Mouse (Mus musculus) neural tube, embryonic 13.5 days (tissue): ENCODE results near the gene Tjp3. TPM values are rescaled to one million over a fixed set of nuclear protein-coding genes. Genes with fewer than 3 reads are reported as not detected.

Source experiments
- ATAC-seq: fragments of 200-750 bp; cut with Nextera tagmentation; 2 replicates; pipeline ENCODE4 v1.8.0; 2017; ENCODE audit warnings: low read depth, mild to moderate bottlenecking, moderate TSS enrichment, moderate library complexity
- H3K27ac ChIP-seq: fragments of 300-500 bp; sonication (generic); replicated peaks from 2 replicates; pipeline ENCODE4 v1.5.1; 2015; ENCODE audit warnings: moderate library complexity, mild to moderate bottlenecking, inconsistent platforms
- H3K27me3 ChIP-seq: fragments of 300-500 bp; sonication (generic); 2 replicates; pipeline ENCODE4 v1.6.1; 2015; ENCODE audit warnings: mild to moderate bottlenecking, inconsistent platforms
- H3K36me3 ChIP-seq: fragments of 300-500 bp; sonication (generic); 2 replicates; pipeline ENCODE4 v1.6.1; 2015; ENCODE audit warnings: mild to moderate bottlenecking, inconsistent platforms
- H3K4me1 ChIP-seq: fragments of 300-500 bp; sonication (generic); replicated peaks from 2 replicates; pipeline ENCODE4 v1.6.1; 2015; ENCODE audit warnings: inconsistent platforms
- H3K4me2 ChIP-seq: fragments of 300-500 bp; sonication (generic); 2 replicates; pipeline ENCODE4 v1.6.1; 2015; ENCODE audit warnings: inconsistent platforms, mild to moderate bottlenecking, moderate library complexity
- H3K4me3 ChIP-seq: fragments of 300-500 bp; sonication (generic); 2 replicates; pipeline ENCODE4 v1.5.1; 2015; ENCODE audit warnings: mild to moderate bottlenecking, inconsistent platforms
- H3K9ac ChIP-seq: fragments of 300-500 bp; sonication (generic); 2 replicates; pipeline ENCODE4 v1.6.1; 2015; ENCODE audit warnings: moderate library complexity, mild to moderate bottlenecking, inconsistent platforms
- H3K9me3 ChIP-seq: fragments of 300-500 bp; sonication (generic); 2 replicates; pipeline ENCODE4 v1.6.1; 2016; ENCODE audit warnings: inconsistent platforms
- WGBS: fragments of 180-500 bp; shearing (Covaris S2); methylation state at CpG from one replicate; pipeline ENCODE4 v1.1.7; 2015; 5-methylcytosine and 5-hydroxymethylcytosine counted together
- polyA plus RNA-seq: library from polyadenylated mRNA; unstranded; fragments of >200 nt; fragmentation: Nextera tagmentation; extraction: Ambion mirVana; gene quantifications from 2 replicates; pipeline ENCODE4 v1.2.1, GENCODE M21; 2015

Gene Tjp3
- polyA plus RNA-seq, 1 experiment from 2014 or later = 2.3 TPM

- 73% methylated on average over 10 of the region's 10 CpGs for WGBS
- Histone ChIP-seq H3K4me2 (no peak overlapping the region), H3K4me3 (no peak overlapping the region), H3K36me3 (peaks cover 28% of the 10 kb centered on the region), H3K9me3 (no peaks in the 10 kb centered on the region), H3K27me3 (no peaks in the 10 kb centered on the region), H3K9ac (0 out of 2 replicates have a peak overlapping the region, but pooled peaks have one; percentile 8), H3K4me1 (peaks cover 43% of the 10 kb centered on the region), H3K27ac (no peak overlapping the region; the same call in 1 of the 2 replicates)
- ATAC-seq = no peak
These were observed 11.9 kb upstream of the Tjp3 start for GRCm38 (mm10) chr10:81303258-81303657.

- no peaks in the 10 kb centered on the region for H3K27me3 ChIP-seq
- H3K9me3 ChIP-seq = no peaks in the 10 kb centered on the region
- peaks cover 43% of the 10 kb centered on the region for H3K4me1 ChIP-seq
- 64% methylated on average over 14 of the region's 14 CpGs for WGBS
- H3K36me3 ChIP-seq = peaks cover 24% of the 10 kb centered on the region
- no peak overlapping the region for H3K4me2 ChIP-seq
- H3K9ac ChIP-seq = peak overlapping the region; percentile 8; the same call in 1 of the 2 replicates
- H3K27ac ChIP-seq = no peak overlapping the region; the same call in 1 of the 2 replicates
- no peak for ATAC-seq
- no peak overlapping the region for H3K4me3 ChIP-seq
These were observed 11.4 kb upstream of the Tjp3 start for GRCm38 (mm10) chr10:81302781-81303218.

DNA sequence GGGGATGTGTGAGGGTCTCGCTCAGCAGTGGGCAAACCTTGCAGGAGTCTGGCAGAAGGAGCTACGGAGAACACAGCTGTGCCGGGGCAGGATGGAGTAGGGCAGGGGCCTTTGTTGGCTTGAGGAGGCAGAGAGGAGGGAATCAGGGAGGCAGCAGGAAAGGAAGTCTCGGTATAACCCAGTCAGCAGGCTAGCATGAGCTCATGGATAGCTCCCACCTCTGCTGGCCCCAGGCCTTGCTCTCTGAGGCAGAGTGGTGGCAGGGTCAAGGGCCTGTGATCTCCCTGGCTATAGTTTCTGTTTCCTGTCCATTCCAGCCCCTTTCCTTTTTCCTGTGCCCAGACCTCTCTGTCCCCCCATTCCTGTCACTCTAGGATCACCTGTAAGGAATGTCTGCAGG is 10.9 kb upstream of the Tjp3 start:
- H3K4me3 ChIP-seq = no peak overlapping the region

DNA sequence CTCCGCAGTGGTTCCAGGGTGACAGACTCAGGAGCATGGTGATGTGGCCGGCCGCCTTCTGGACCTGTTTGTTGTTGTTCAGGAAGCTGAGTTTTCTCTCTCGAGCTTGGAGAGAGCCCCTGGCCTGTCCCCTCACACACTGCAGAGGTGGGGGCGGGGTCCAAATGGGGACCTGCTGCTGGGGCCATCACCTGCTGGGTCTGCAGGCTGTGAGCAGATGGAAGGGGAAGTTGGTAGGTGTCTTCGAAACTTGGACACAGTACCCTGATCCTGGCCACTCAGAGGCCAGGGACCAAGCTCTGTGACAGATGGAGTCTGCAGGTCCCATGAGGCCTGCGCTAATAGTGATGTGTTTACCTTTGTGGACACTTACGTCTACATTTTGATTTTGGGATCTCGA is 9.9 kb upstream of the Tjp3 start:
- Histone ChIP-seq H3K27ac (no peak overlapping the region), H3K27me3 (no peaks in the 10 kb centered on the region), H3K4me3 (no peak overlapping the region), H3K9me3 (no peaks in the 10 kb centered on the region), H3K4me1 (peaks cover 43% of the 10 kb centered on the region), H3K36me3 (peaks cover 11% of the 10 kb centered on the region), H3K9ac (no peak overlapping the region), H3K4me2 (no peak overlapping the region)
- WGBS = 84% methylated on average over 9 of the region's 9 CpGs
- no peak for ATAC-seq

More for the DNA sequence above, 10.9 kb upstream of the Tjp3 start:
- H3K9ac ChIP-seq = peak overlapping the region; percentile 0; the same call in 1 of the 2 replicates
- H3K4me1 ChIP-seq = peaks cover 43% of the 10 kb centered on the region
- H3K27ac ChIP-seq = peak overlapping the region; percentile 24
- H3K36me3 ChIP-seq = peaks cover 18% of the 10 kb centered on the region
- no peaks in the 10 kb centered on the region for H3K9me3 ChIP-seq
- no peak overlapping the region for H3K4me2 ChIP-seq
- WGBS = 60% methylated on average over 4 of the region's 4 CpGs
- no peak for ATAC-seq
- H3K27me3 ChIP-seq = no peaks in the 10 kb centered on the region

DNA sequence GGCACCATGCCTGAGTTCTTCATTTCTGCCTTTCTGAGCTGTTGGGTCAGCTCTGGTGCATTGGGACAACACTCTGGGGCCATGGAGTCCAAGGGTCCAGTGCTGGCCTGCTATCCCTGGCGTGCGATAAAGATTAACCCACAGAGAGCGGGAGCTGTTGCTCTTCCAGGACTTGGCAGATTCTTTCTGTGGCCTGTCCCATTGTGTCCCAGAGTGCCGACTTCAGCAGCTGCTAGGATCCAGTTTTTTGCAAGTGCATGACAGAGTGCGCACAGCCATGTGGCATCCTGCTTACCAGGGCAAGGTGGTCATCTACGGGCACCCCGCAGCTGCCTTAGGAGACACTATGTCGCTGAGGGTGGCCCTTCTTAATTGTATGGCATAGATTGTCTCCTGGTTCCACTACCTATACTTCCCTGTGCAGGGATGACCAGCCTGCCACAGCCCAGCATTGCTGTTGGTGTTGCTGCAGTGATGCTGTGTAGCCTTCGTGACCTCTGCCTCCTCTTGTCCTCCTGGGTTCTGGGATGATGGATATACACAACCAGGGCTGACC is 9.0 kb upstream of the Tjp3 start:
- 87% methylated on average over 9 of the region's 9 CpGs for WGBS
- H3K4me2 ChIP-seq = no peak overlapping the region
- no peaks in the 10 kb centered on the region for H3K9me3 ChIP-seq
- no peak overlapping the region for H3K4me3 ChIP-seq
- 0 out of 2 replicates have a peak overlapping the region, but pooled peaks have one; percentile 41 for H3K9ac ChIP-seq
- H3K27me3 ChIP-seq = no peaks in the 10 kb centered on the region
- no peak overlapping the region for H3K27ac ChIP-seq
- H3K36me3 ChIP-seq = peaks cover 2% of the 10 kb centered on the region; the same call in 1 of the 2 replicates
- no peak for ATAC-seq
- H3K4me1 ChIP-seq = peaks cover 51% of the 10 kb centered on the region

- H3K9ac ChIP-seq = 0 out of 2 replicates have a peak overlapping the region, but pooled peaks have one; percentile 41
- WGBS = 91% methylated on average over 14 of the region's 14 CpGs
- no peak overlapping the region for H3K27ac ChIP-seq
- no peak overlapping the region for H3K4me2 ChIP-seq
- no peaks in the 10 kb centered on the region for H3K27me3 ChIP-seq
- no peak overlapping the region for H3K4me3 ChIP-seq
- H3K4me1 ChIP-seq = peaks cover 58% of the 10 kb centered on the region
- H3K9me3 ChIP-seq = no peaks in the 10 kb centered on the region
- ATAC-seq = no peak
- 0 out of 2 replicates have a peak, but pooled peaks cover 2% of the 10 kb centered on the region for H3K36me3 ChIP-seq
These were observed 8.4 kb upstream of the Tjp3 start for GRCm38 (mm10) chr10:81299585-81300351.

DNA sequence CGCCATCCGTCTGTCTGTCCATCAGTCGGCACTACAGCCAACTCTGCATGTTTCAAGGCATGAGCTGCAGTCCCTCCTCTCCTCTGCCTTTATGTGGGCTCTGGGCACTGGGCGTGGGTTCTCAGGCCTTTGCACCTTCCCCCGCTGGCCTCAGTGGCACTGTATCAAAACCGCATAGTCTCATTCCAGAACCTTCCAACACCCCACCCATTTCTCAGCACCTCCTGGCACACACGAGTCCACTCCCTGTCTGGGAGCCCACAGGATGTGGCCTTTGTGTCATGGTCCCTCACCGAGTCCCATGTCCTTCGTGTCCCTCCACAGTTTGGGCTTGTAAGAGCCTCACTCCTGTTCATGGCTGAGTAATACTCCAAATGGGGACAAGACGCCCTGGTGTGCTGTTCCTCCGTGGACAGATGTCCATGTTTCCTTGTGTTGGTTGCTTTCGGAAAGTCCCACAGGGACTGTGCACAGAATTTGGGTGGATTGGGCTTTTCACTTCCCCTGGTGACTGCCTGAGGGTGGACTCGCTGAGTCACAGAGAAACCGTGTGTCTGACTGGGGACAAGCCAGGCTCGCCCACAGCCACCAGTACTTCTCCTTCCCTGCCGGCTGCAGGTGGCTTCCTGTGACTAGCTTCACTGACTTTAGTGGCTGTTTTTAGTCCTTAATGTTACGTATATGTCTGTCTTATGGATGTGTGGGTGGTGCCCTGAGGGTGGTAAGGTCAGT is 7.2 kb upstream of the Tjp3 start:
- no peak for ATAC-seq
- peaks cover 67% of the 10 kb centered on the region for H3K4me1 ChIP-seq
- no peaks in the 10 kb centered on the region for H3K27me3 ChIP-seq
- no peak overlapping the region for H3K9ac ChIP-seq
- 96% methylated on average over 17 of the region's 17 CpGs for WGBS
- H3K36me3 ChIP-seq = 0 out of 2 replicates have a peak, but pooled peaks cover 2% of the 10 kb centered on the region
- no peaks in the 10 kb centered on the region for H3K9me3 ChIP-seq
- H3K4me2 ChIP-seq = no peak overlapping the region
- H3K4me3 ChIP-seq = no peak overlapping the region
- H3K27ac ChIP-seq = no peak overlapping the region

DNA sequence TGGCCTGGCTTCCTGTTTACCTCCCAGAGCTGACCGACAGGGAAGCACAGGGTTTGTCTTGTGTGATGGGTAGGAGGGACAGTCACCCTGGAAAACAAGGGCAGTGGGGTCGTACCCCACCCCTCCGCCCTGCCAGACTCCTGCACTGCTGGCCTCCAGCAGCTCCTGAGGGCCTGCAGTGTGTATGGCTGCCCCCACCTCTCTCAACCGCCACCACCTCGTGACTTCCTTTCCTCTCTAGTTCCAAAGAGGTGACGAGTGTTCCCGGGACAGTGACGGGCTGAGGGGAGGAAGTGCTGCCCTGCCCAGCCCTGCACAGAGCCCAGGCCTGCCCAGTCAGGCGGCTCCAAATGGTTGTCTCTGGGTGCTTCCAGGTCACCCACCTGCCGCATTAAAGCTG is 6.5 kb upstream of the Tjp3 start:
- no peak for ATAC-seq
- 69% methylated on average over 10 of the region's 10 CpGs for WGBS

DNA sequence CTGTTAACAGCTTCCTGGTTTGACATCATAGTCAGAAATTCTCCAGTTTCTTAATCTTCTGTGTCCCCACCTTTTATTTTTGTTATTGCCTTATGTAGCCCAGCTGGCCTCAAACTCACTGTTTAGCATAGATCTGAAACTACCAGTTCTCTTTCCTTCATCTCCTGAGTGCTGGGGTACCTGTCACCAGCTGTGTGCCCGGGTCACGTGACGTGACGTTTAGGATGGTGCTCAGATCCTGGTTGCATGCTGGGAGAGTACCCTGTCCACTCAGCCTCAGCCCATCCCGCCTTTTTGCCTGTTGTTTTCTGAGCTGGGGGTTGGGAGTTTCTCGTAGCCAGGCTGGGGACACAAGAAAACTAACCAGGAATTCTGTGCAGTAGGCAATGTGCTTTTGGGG is 5.9 kb upstream of the Tjp3 start:
- WGBS = 79% methylated on average over 6 of the region's 6 CpGs
- H3K27ac ChIP-seq = 0 out of 2 replicates have a peak overlapping the region, but pooled peaks have one; percentile 56

More for the DNA sequence above, 6.5 kb upstream of the Tjp3 start:
- 0 out of 2 replicates have a peak, but pooled peaks cover 2% of the 10 kb centered on the region for H3K36me3 ChIP-seq
- H3K4me1 ChIP-seq = peaks cover 62% of the 10 kb centered on the region
- H3K4me3 ChIP-seq = no peak overlapping the region
- H3K4me2 ChIP-seq = no peak overlapping the region
- H3K27ac ChIP-seq = 0 out of 2 replicates have a peak overlapping the region, but pooled peaks have one; percentile 56
- no peak overlapping the region for H3K9ac ChIP-seq
- no peaks in the 10 kb centered on the region for H3K27me3 ChIP-seq
- H3K9me3 ChIP-seq = no peaks in the 10 kb centered on the region

GRCm38 (mm10) chr10:81295185-81295584 is 3.8 kb upstream of the Tjp3 start:
- no peak for ATAC-seq
- Histone ChIP-seq H3K4me2 (peak overlapping the region; percentile 90), H3K9me3 (no peaks in the 10 kb centered on the region), H3K27ac (no peak overlapping the region), H3K36me3 (0 out of 2 replicates have a peak, but pooled peaks cover 2% of the 10 kb centered on the region), H3K27me3 (peaks cover 17% of the 10 kb centered on the region), H3K9ac (peak overlapping the region; percentile 92; the same call in 1 of the 2 replicates), H3K4me1 (peaks cover 50% of the 10 kb centered on the region), H3K4me3 (no peak overlapping the region)
- 92% methylated on average over 6 of the region's 6 CpGs for WGBS

More for the DNA sequence above, 5.9 kb upstream of the Tjp3 start:
- no peak for ATAC-seq
- no peak overlapping the region for H3K4me2 ChIP-seq
- 0 out of 2 replicates have a peak, but pooled peaks cover 2% of the 10 kb centered on the region for H3K36me3 ChIP-seq
- H3K27me3 ChIP-seq = no peaks in the 10 kb centered on the region
- no peak overlapping the region for H3K4me3 ChIP-seq
- peaks cover 56% of the 10 kb centered on the region for H3K4me1 ChIP-seq
- H3K9me3 ChIP-seq = no peaks in the 10 kb centered on the region
- H3K9ac ChIP-seq = no peak overlapping the region

- Histone ChIP-seq H3K36me3 (0 out of 2 replicates have a peak, but pooled peaks cover 2% of the 10 kb centered on the region), H3K4me3 (peak overlapping the region; percentile 88), H3K9ac (peak overlapping the region; percentile 92), H3K9me3 (no peaks in the 10 kb centered on the region), H3K27ac (no peak overlapping the region), H3K27me3 (peaks cover 24% of the 10 kb centered on the region), H3K4me1 (peaks cover 49% of the 10 kb centered on the region), H3K4me2 (peak overlapping the region; percentile 90)
- no peak for ATAC-seq
- 43% methylated on average over 8 of the region's 8 CpGs for whole genome bisulfite sequencing
These were observed 3.1 kb upstream of the Tjp3 start for GRCm38 (mm10) chr10:81294442-81294841.
